Mouse (Mus musculus): Measurements from ENCODE around the gene Golm1. TPM values are rescaled to one million over a fixed set of nuclear protein-coding genes. Genes with fewer than 3 reads are reported as not detected.

Gene Golm1
- 15.0 and 17.0 TPM in 2 replicates for polyA plus RNA-seq (2015; fragmentation: Nextera tagmentation; extraction: Ambion mirVana)

GRCm38 (mm10) chr13:59675151-59676011 lies at the start of gene Golm1:
Golm1 (minus strand) TSS chr13:59675811.

DNA sequence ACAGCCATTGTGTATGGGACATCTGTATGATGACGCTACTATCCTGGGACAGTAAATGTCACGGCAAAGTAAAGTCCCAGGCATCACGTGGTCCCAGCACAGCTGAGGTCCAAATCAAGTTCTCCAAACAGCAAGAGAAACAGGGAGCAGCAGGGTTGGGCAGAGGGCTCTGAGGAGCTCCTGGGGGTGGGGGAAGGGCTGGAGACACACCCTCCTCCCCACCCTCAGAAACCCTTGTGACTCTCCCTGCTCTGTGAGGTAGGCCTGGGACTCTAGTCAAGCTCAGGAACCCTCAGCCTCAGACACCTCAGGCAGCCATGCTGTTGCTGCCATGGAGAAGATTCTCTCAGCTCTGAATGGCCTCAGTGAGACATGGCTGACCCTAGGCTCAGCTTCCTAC lies 36.4 kb upstream of the Golm1 start, which contains the start of gene Spata31d1b:
TSS of gene Spata31d1b (plus strand) at position 301 of the 400 bp plus-strand sequence.

DNA sequence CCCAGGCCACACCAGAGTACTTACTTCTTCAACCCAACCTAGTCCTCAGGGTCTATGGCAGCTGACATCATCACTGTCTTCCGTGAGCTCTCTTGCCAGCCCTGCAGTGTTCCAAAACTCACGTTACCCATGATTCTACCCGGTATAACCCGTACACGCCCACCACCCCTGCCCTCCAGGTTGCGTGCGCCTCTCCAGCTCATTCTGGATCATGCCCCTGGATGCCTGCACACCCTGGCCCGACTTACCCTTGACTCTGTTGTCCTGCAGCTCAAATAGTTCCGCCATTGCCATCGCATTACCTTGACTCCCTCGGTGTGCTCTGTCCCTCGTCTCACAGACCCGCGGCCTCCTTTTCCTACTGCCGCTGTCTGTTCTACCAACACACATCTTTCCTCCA lies 34.6 kb upstream of the Golm1 start, which contains the start of gene Spata31d1a:
TSS of gene Spata31d1a (minus strand) at position 101 of the 400 bp plus-strand sequence.

GRCm38 (mm10) chr13:59694008-59694407 lies 18.4 kb upstream of the Golm1 start, which contains the start of gene 4921517D22Rik:
4921517D22Rik (minus strand) TSS chr13:59694108.

DNA sequence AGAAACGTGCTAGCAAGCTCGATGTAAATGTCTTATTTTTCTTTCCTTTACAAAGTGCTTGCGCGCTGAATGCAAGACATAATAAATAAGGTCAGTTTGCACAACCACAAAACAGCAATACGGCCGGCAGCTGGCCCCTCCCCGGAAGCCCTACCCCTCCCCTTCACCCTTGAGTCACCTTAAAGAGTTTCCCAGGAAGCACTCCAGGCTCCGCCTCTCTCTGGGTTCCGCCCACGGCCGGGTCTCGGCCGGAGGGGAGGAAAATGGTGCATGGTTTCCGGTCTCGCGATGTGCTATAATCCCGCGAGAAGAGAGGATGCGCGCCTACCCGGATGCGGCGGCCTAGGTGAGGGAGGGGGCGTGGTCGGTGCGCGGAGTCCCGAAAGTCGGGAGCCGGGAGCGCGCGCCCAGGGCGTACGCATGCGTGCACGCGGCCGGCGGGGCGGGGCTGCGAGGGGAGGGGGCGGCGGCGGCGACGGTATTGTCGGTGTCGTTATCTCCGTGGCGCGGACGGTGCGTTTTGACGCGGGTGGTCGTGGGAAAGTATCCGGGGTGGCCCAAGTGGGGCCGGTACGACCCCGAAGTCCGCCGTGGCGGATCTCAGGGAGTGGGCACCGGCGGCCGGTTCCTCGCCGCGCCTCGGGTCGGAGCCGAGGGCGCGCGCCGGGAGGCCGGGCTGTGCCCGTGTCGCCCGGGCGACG lies 90.5 kb downstream of the Golm1 start, which contains the start of the genes Agtpbp1 and Naa35:
TSS of gene Agtpbp1 (minus strand) at position 281 of the 701 bp plus-strand sequence.
TSS of gene Naa35 (plus strand) at position 313 of the 701 bp plus-strand sequence.

Other genes starting within 250 kb of the Golm1 start
- gene Agtpbp1, start 90.6 kb downstream of the Golm1 start, polyA plus RNA-seq (2015; fragmentation: Nextera tagmentation; extraction: Ambion mirVana) = 67.5 and 78.3 TPM in 2 replicates
- 92.7 and 95.0 TPM in 2 replicates for gene Naa35, start 90.6 kb downstream of the Golm1 start, polyA plus RNA-seq (2015; fragmentation: Nextera tagmentation; extraction: Ambion mirVana)
- not detected in 2 replicates for gene 4921517D22Rik, start 18.3 kb upstream of the Golm1 start, polyA plus RNA-seq (2015; fragmentation: Nextera tagmentation; extraction: Ambion mirVana)
- gene Spata31d1a, start 34.5 kb upstream of the Golm1 start, polyA plus RNA-seq (2015; fragmentation: Nextera tagmentation; extraction: Ambion mirVana) = 0.04 and 0.08 TPM in 2 replicates
- not detected in 2 replicates for gene Spata31d1b, start 36.5 kb upstream of the Golm1 start, polyA plus RNA-seq (2015; fragmentation: Nextera tagmentation; extraction: Ambion mirVana)
- gene Spata31d1d, start 55.9 kb upstream of the Golm1 start, polyA plus RNA-seq (2015; fragmentation: Nextera tagmentation; extraction: Ambion mirVana) = 0.05 and 0.09 TPM in 2 replicates
- 0.27 TPM in 1 of 2 replicates, not detected in the other for gene 1700014D04Rik, start 70.9 kb upstream of the Golm1 start, polyA plus RNA-seq (2015; fragmentation: Nextera tagmentation; extraction: Ambion mirVana)
- gene Isca1, start 94.0 kb upstream of the Golm1 start, polyA plus RNA-seq (2015; fragmentation: Nextera tagmentation; extraction: Ambion mirVana) = 163 and 167 TPM in 2 replicates
- gene Gm49354, start 106.4 kb upstream of the Golm1 start, polyA plus RNA-seq (2015; fragmentation: Nextera tagmentation; extraction: Ambion mirVana) = not detected in 2 replicates
- gene Tut7, start 147.3 kb upstream of the Golm1 start, polyA plus RNA-seq (2015; fragmentation: Nextera tagmentation; extraction: Ambion mirVana) = 31.3 and 34.6 TPM in 2 replicates

Measured in neural tube, postnatal 0 days (tissue).